Mouse (Mus musculus) embryonic facial prominence, embryonic 14.5 days (tissue): Measurements from ENCODE around the gene Sgk2. TPM values are rescaled to one million over a fixed set of nuclear protein-coding genes. Genes with fewer than 3 reads are reported as not detected.
A peak's percentile ranks its signal among the peaks of the same experiment; 100 is the strongest.

Source experiments
- ATAC-seq: fragments of 200-750 bp; cut with Nextera tagmentation; 2 replicates; pipeline ENCODE4 v1.8.0; 2017; ENCODE audit warnings: low read depth, moderate number of reproducible peaks, moderate TSS enrichment
- DNase-seq: peaks from one replicate; pipeline ENCODE4 v3.0.0-alpha.2; 2015; ENCODE audit warnings: low spot score
- H3K27ac ChIP-seq: fragments of 300-500 bp; sonication (generic); replicated peaks from 2 replicates; pipeline ENCODE4 v1.5.1; 2014; ENCODE audit warnings: low read depth, mild to moderate bottlenecking, low read length, moderate library complexity
- H3K27me3 ChIP-seq: fragments of 300-500 bp; sonication (generic); replicated peaks from 2 replicates; pipeline ENCODE4 v1.6.1; 2014; ENCODE audit warnings: low read length; ENCODE audit not compliant: control insufficient read depth, insufficient read depth
- H3K36me3 ChIP-seq: fragments of 300-500 bp; sonication (generic); 2 replicates; pipeline ENCODE4 v1.6.1; 2014; ENCODE audit warnings: low read length, mixed read lengths; ENCODE audit not compliant: control insufficient read depth, insufficient read depth
- H3K4me1 ChIP-seq: fragments of 300-500 bp; sonication (generic); 2 replicates; pipeline ENCODE4 v1.6.1; 2014; ENCODE audit warnings: antibody characterized with exemption, low read length; ENCODE audit not compliant: control insufficient read depth, insufficient read depth
- H3K4me2 ChIP-seq: fragments of 300-500 bp; sonication (generic); 2 replicates; pipeline ENCODE4 v1.6.1; 2014; ENCODE audit warnings: low read depth, mild to moderate bottlenecking, low read length, moderate library complexity, mixed read lengths
- H3K4me3 ChIP-seq: fragments of 300-500 bp; sonication (generic); 2 replicates; pipeline ENCODE4 v1.5.1; 2014; ENCODE audit warnings: low read depth, mild to moderate bottlenecking, low read length
- H3K9ac ChIP-seq: fragments of 300-500 bp; sonication (generic); 2 replicates; pipeline ENCODE4 v1.6.1; 2014; ENCODE audit warnings: low read depth, mild to moderate bottlenecking, low read length, moderate library complexity, mixed read lengths
- H3K9me3 ChIP-seq: fragments of 300-500 bp; sonication (generic); 2 replicates; pipeline ENCODE4 v1.6.1; 2016; ENCODE audit warnings: low read length; ENCODE audit not compliant: control insufficient read depth
- WGBS: fragments of 180-500 bp; shearing (Covaris S2); extraction: QIAGEN DNeasy Blood & Tissue Kit; methylation state at CpG from one replicate; pipeline ENCODE4 v1.1.7; 2014; 5-methylcytosine and 5-hydroxymethylcytosine counted together
- polyA plus RNA-seq: library from polyadenylated mRNA; unstranded; fragments of >200 nt; fragmentation: Nextera tagmentation; extraction: Ambion mirVana; gene quantifications from 2 replicates; pipeline ENCODE4 v1.2.1, GENCODE M21; 2014

Gene Sgk2
- not detected in 2 replicates for polyA plus RNA-seq

DNA sequence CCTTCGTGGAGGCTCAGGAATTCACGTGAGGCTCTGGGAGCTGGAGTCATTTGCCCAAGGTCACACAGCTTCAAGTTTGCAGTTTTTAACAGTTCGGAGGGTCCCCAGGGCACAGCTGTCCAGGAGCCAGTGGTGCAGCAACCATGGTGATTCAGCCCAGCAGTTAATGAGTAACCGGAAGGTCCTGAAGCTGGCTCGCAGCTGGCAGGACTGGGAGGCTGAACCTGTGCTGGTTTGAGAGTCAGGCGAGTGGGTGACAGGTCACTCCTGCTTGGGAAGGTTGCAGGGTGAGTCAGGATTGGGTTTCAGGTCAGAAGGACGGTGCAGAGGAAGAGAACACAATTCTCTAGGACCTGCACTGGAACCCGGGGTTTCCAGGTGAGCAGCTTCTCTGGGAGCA, at the start of gene Sgk2:
Gene Sgk2 (plus strand): TSS at position 113 of the 400 bp plus-strand sequence.
- no peak within 1 kb of the TSS for H3K4me2 ChIP-seq
- DNase-seq (no peak), ATAC-seq (no peak)
- no peaks in the 10 kb centered on the region for H3K9me3 ChIP-seq
- WGBS = 62% methylated on average over 8 of the region's 8 CpGs
- H3K36me3 ChIP-seq = no peaks in the 10 kb centered on the region
- no peak within 1 kb of the TSS for H3K9ac ChIP-seq
- no peaks in the 10 kb centered on the region for H3K27me3 ChIP-seq
- H3K27ac ChIP-seq = no peak within 1 kb of the TSS
- H3K4me1 ChIP-seq = no peaks in the 10 kb centered on the region
- no peak within 1 kb of the TSS for H3K4me3 ChIP-seq

DNA sequence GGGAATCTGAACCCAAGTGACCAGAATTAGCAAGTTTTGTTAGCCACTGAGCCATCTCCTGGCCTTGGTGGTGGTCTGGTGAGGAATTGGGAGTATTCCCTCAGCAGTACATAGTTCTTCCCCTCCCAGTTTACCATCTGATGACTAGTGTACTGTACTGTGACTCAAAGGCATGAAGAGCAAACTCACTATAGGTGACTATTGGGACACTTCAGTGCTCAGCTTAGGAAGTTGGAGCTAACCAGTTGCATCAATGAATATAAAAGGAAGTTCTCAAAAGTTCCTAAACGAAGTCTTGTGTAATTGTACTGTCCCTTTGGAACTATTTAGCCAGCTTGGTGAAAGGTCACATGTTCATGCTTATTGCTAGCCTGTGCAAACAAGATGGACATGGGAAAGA, 47.6 kb upstream of the Sgk2 start:
- no peaks in the 10 kb centered on the region; the same call in 1 of the 2 replicates for H3K4me1 ChIP-seq
- H3K9ac ChIP-seq = no peak overlapping the region
- H3K36me3 ChIP-seq = peaks cover 55% of the 10 kb centered on the region
- H3K27me3 ChIP-seq = peaks cover 13% of the 10 kb centered on the region
- H3K27ac ChIP-seq = no peak overlapping the region
- 66% methylated on average over 1 of the region's 1 CpGs for WGBS
- no peaks in the 10 kb centered on the region for H3K9me3 ChIP-seq
- DNase-seq (no peak), ATAC-seq (no peak)
- H3K4me3 ChIP-seq = no peak overlapping the region
- no peak overlapping the region for H3K4me2 ChIP-seq

DNA sequence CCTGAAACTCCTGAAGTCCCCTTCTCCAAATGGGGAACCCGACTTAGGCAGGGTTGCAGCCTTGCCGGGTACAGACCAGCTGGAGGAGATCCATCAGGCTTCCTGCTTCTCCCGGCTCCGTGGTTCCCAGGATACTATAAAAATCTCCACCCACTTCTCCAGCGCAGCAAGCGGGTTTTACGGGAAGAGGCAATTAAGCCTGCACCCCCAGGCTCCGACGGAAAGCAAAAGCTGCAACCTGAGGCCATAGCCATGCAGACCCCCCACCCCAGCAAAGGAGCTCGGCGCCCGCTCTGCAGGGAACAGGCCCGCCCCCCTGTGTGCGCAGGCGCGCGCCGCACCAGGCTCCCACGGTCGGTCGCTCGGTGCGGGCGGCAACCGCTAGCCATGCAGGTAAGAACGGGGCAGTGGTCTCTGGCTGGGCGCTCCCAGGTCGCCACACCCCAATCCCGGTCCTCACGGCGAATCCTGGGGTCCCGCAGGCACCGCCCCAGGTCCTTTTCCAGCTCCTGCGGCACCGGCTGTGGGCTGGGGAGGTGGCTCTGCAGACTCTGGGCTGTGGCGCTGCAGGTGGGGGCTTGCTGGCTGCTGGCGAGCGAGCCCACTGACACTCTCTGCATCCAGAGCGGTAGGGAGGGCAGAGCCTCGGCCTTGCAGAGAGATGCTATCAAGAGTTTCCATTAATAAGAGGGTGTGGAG, 43.8 kb upstream of the Sgk2 start, which contains the start of gene L3mbtl1:
Gene L3mbtl1 (plus strand): TSS at position 325 of the 699 bp plus-strand sequence.
- WGBS = under 1% methylated on average over 27 of the region's 40 CpGs
- DNase-seq = peak; percentile 17
- H3K27ac ChIP-seq = no peak within 1 kb of the TSS
- H3K4me3 ChIP-seq = peak within 1 kb of the TSS; percentile 53
- H3K9me3 ChIP-seq = no peaks in the 10 kb centered on the region
- H3K27me3 ChIP-seq = peaks cover 13% of the 10 kb centered on the region
- no peaks in the 10 kb centered on the region; the same call in 1 of the 2 replicates for H3K4me1 ChIP-seq
- peak within 1 kb of the TSS; percentile 98 for H3K4me2 ChIP-seq
- peaks cover 21% of the 10 kb centered on the region for H3K36me3 ChIP-seq
- peak within 1 kb of the TSS; percentile 56 for H3K9ac ChIP-seq
- peak; percentile 44; the same call in 1 of the 2 replicates for ATAC-seq

DNA sequence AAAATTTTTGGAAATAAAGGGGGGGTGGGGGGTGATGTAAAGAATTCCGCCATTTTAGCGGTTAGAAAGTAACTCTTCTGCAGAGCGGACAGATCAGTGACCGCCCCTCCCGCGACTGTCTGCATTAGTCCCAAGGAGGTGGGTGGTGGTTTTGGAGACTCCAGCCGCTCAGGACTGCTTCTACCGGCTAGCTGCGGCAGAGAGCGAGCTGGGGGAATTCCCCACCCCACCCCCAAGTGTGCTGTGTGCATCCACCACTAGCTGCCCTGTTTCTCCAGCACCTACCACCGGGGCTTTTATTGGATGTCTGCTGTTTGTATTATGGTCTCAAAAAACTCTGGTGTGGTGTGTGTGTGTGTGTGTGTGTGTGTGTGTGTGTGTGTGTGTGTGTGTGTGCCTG, 43.2 kb upstream of the Sgk2 start:
- peaks cover 13% of the 10 kb centered on the region for H3K27me3 ChIP-seq
- ATAC-seq (no peak), DNase-seq (no peak)
- no peaks in the 10 kb centered on the region for H3K9me3 ChIP-seq
- 8% methylated on average over 7 of the region's 11 CpGs for WGBS
- peak overlapping the region; percentile 98 for H3K4me2 ChIP-seq
- H3K9ac ChIP-seq = no peak overlapping the region
- peak overlapping the region; percentile 53 for H3K4me3 ChIP-seq
- H3K36me3 ChIP-seq = peaks cover 15% of the 10 kb centered on the region
- H3K27ac ChIP-seq = no peak overlapping the region
- H3K4me1 ChIP-seq = no peaks in the 10 kb centered on the region; the same call in 1 of the 2 replicates

DNA sequence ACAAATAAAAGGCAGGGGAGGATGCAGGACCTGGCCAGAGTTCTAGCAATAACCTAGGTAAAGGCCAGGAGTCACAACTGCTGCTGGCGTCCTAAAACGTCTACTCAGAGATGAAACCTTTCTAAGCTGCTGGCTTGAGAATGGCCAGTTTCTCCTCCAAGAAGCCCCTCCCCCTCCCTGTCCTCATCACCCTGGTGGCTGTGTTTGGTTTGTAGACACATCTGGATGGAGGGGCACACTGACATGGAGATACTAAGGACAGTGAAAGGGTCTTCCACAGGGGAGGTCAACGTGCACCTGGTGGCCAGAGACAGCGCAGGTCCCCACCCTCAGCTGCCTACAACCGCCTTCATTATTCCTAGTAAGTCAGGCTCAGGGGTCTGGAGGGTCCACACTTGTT, 40.2 kb upstream of the Sgk2 start:
- H3K36me3 ChIP-seq = no peaks in the 10 kb centered on the region
- H3K27ac ChIP-seq = no peak overlapping the region
- H3K4me1 ChIP-seq = no peaks in the 10 kb centered on the region; the same call in 1 of the 2 replicates
- no peak overlapping the region for H3K9ac ChIP-seq
- 83% methylated on average over 5 of the region's 5 CpGs for WGBS
- no peak overlapping the region for H3K4me2 ChIP-seq
- H3K27me3 ChIP-seq = peaks cover 13% of the 10 kb centered on the region
- ATAC-seq (no peak), DNase-seq (no peak)
- H3K9me3 ChIP-seq = no peaks in the 10 kb centered on the region
- H3K4me3 ChIP-seq = no peak overlapping the region

DNA sequence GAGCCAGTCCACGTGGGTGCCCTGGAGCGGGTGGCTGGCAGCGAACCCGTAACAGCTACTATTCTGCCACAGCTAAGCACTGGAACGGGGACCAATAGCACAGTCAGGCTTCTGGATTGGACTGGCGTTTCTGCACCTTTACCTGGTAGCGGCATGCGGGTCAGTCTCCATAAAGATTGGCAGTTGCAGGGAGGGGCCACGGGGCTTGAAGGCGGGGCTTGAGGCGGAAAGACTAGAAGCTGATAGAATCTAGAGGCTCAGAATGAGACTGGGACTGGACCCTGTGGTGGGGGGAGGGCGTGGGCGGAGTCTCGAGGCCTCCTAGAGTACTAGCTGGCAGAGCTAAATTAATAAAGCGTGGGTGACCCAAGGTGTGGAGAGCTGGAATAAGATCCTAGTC, 39.4 kb upstream of the Sgk2 start:
- DNase-seq = no peak

DNA sequence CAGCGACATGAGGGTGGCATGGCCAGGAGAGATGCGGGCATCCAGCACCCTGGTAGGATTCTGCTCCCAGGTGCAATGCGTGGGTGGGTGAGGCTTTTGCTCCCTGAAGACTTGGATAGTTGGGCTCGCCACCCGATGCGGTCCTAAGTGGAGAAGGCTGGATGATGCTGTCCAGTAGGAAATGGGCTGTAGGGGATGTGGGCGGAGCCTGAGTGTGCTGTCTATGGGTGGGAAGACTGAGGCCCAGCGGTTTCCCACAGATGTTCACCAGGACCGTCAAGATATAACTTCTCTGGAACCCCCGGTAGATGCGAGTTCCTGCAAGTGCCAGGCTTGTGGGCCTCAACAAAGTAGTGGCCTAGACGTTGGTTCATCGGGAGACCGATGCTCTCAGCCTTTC, 38.9 kb upstream of the Sgk2 start:
- WGBS = 69% methylated on average over 14 of the region's 14 CpGs
- Histone ChIP-seq H3K4me2 (peak overlapping the region; percentile 46), H3K4me3 (peak overlapping the region; percentile 14), H3K9me3 (no peaks in the 10 kb centered on the region), H3K27ac (no peak overlapping the region), H3K9ac (0 out of 2 replicates have a peak overlapping the region, but pooled peaks have one; percentile 25), H3K36me3 (no peaks in the 10 kb centered on the region), H3K27me3 (peaks cover 12% of the 10 kb centered on the region), H3K4me1 (no peaks in the 10 kb centered on the region; the same call in 1 of the 2 replicates)
- no peak for DNase-seq
- no peak for ATAC-seq

More for the DNA sequence above, 39.4 kb upstream of the Sgk2 start:
- H3K27me3 ChIP-seq = peaks cover 13% of the 10 kb centered on the region
- H3K9ac ChIP-seq = 0 out of 2 replicates have a peak overlapping the region, but pooled peaks have one; percentile 25
- no peak overlapping the region for H3K27ac ChIP-seq
- no peaks in the 10 kb centered on the region for H3K9me3 ChIP-seq
- H3K4me3 ChIP-seq = peak overlapping the region; percentile 14
- 46% methylated on average over 15 of the region's 15 CpGs for WGBS
- ATAC-seq = peak; percentile 41
- no peaks in the 10 kb centered on the region; the same call in 1 of the 2 replicates for H3K4me1 ChIP-seq
- no peaks in the 10 kb centered on the region for H3K36me3 ChIP-seq
- peak overlapping the region; percentile 46 for H3K4me2 ChIP-seq

DNA sequence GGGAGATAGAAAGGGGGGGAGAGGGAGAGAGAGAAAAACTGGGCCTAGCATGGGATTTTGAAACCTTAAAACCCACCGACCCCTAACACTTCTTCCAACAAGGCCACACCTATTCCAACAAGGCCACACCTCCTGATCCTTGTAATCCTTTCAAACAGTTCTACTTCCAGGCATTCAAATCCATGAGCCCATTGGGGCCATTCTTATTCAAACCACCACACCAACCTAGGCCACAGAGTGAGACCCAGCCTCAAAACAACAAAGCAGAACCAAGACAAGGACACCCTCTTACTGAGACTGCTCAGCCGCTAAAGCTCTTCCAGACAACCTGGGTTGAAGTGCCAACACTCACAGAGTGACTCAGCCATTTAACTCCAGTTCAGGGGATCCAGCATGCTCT, 36.4 kb upstream of the Sgk2 start:
- 86% methylated on average over 2 of the region's 2 CpGs for WGBS
- no peak overlapping the region for H3K4me2 ChIP-seq
- no peaks in the 10 kb centered on the region for H3K27me3 ChIP-seq
- H3K9me3 ChIP-seq = no peaks in the 10 kb centered on the region
- no peak overlapping the region for H3K9ac ChIP-seq
- H3K4me1 ChIP-seq = no peaks in the 10 kb centered on the region
- DNase-seq (no peak), ATAC-seq (no peak)
- H3K27ac ChIP-seq = no peak overlapping the region
- H3K36me3 ChIP-seq = no peaks in the 10 kb centered on the region
- H3K4me3 ChIP-seq = no peak overlapping the region

DNA sequence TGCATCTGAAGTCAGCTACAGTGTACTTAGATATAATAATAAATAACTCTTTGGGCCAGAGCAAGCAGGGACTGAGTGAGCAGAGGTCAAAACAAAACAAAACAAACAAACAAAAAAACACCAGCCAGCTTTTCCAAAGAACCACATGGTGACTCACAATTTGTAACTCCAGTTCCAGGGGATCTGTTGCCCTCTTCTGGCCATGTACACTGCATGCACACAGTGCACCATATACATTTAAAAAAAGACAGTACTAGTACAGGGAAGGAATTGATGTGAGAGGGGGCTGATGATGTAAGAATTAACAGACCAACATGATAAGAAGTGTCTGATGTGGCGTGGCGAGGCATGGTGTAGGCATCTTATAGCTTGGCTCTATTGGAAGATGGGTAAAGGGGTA, 30.3 kb upstream of the Sgk2 start:
- WGBS = 87% methylated on average over 2 of the region's 2 CpGs
- H3K36me3 ChIP-seq = no peaks in the 10 kb centered on the region
- ATAC-seq = no peak

More for the DNA sequence above, 30.3 kb upstream of the Sgk2 start:
- no peak for DNase-seq
- H3K9me3 ChIP-seq = no peaks in the 10 kb centered on the region
- H3K27me3 ChIP-seq = no peaks in the 10 kb centered on the region
- no peak overlapping the region for H3K9ac ChIP-seq
- no peak overlapping the region for H3K4me2 ChIP-seq
- no peaks in the 10 kb centered on the region for H3K4me1 ChIP-seq
- H3K4me3 ChIP-seq = no peak overlapping the region
- H3K27ac ChIP-seq = no peak overlapping the region
